Mouse (Mus musculus): ENCODE measurements around the gene Otud7b.

GRCm38 (mm10) chr3:96103901-96104260, 446 bp upstream of the Otud7b start:
- TF ChIP-seq CTCF (IDR thresholded peaks at IDR 0.05; ENCODE audit: low read depth) (no peak), EP300 (optimal IDR thresholded peaks at IDR 0.05) (no peak)
